Mouse (Mus musculus) thymus, postnatal 4 days (tissue): Measurements from ENCODE around the gene Pklr.
"Not testable (repeated sequence)": the region's sequence is repeated elsewhere in the genome, so short reads cannot be mapped to it uniquely, and the experiment has no call there.

ENCODE experiments used
- DNase-seq: peaks from one replicate; pipeline ENCODE4 v3.0.0; 2021

Gene Pklr

GRCm38 (mm10) chr3:89125981-89126380 is 10.0 kb upstream of the Pklr start:
- DNase-seq, result no peak

GRCm38 (mm10) chr3:89129908-89130307 is 6.0 kb upstream of the Pklr start:
- no peak for DNase-seq

- DNase-seq, result no peak
Measured at GRCm38 (mm10) chr3:89131816-89132215, 4.1 kb upstream of the Pklr start.

GRCm38 (mm10) chr3:89132285-89133062 is 3.5 kb upstream of the Pklr start:
- peak; percentile 52 for DNase-seq

- no peak for DNase-seq
Measured at GRCm38 (mm10) chr3:89133063-89133450, 2.9 kb upstream of the Pklr start.

- no peak for DNase-seq
Measured at GRCm38 (mm10) chr3:89133752-89134151, 2.2 kb upstream of the Pklr start.

GRCm38 (mm10) chr3:89136365-89136764 is 423 bp downstream of the Pklr start:
- peak; percentile 76 for DNase-seq

GRCm38 (mm10) chr3:89144821-89145220 is 8.9 kb downstream of the Pklr start:
- DNase-seq, result no peak

- no peak for DNase-seq
Measured at GRCm38 (mm10) chr3:89145566-89145965, 9.6 kb downstream of the Pklr start.

GRCm38 (mm10) chr3:89147101-89147978 is 11.4 kb downstream of the Pklr start:
- no peak for DNase-seq

GRCm38 (mm10) chr3:89147979-89148311 is 12.0 kb downstream of the Pklr start:
- no peak for DNase-seq

- no peak for DNase-seq
Measured at GRCm38 (mm10) chr3:89148567-89148966, 12.6 kb downstream of the Pklr start.

- no peak for DNase-seq
Measured at GRCm38 (mm10) chr3:89152084-89152835, 16.3 kb downstream of the Pklr start.

- no peak for DNase-seq
Measured at GRCm38 (mm10) chr3:89156951-89157350, 21.0 kb downstream of the Pklr start.

- no peak for DNase-seq
Measured at GRCm38 (mm10) chr3:89158651-89159050, 22.7 kb downstream of the Pklr start.

- DNase-seq, result peak; percentile 68
Measured at GRCm38 (mm10) chr3:89159211-89159610, 23.3 kb downstream of the Pklr start.

- DNase-seq, result peak; percentile 95
Measured at GRCm38 (mm10) chr3:89159616-89160344, 23.8 kb downstream of the Pklr start, which contains the start of gene Hcn3. Gene Hcn3 (minus strand): TSS chr3:89160196.

- not testable (repeated sequence) for DNase-seq
Measured at GRCm38 (mm10) chr3:89161207-89161606, 25.3 kb downstream of the Pklr start.

GRCm38 (mm10) chr3:89161786-89162185 is 25.8 kb downstream of the Pklr start:
- DNase-seq, result peak; percentile 7

GRCm38 (mm10) chr3:89163123-89163522 is 27.2 kb downstream of the Pklr start:
- DNase-seq, result no peak

GRCm38 (mm10) chr3:89163643-89164245 is 27.8 kb downstream of the Pklr start:
- peak; percentile 36 for DNase-seq
